Mouse (Mus musculus) inflammation-experienced regulatory T-cells, adult 16 weeks (primary cell): ENCODE data around the gene Gm3115. TPM values are rescaled to one million over a fixed set of nuclear protein-coding genes. Genes with fewer than 3 reads are reported as not detected.

Experiments used
- polyA plus RNA-seq: library from polyadenylated mRNA; unstranded; fragments of 100-300 nt; shearing (Covaris generic); gene quantifications from one replicate; pipeline ENCODE4 v1.2.1, GENCODE M21; 2017

Gene Gm3115
- 0.57 TPM for polyA plus RNA-seq

DNA sequence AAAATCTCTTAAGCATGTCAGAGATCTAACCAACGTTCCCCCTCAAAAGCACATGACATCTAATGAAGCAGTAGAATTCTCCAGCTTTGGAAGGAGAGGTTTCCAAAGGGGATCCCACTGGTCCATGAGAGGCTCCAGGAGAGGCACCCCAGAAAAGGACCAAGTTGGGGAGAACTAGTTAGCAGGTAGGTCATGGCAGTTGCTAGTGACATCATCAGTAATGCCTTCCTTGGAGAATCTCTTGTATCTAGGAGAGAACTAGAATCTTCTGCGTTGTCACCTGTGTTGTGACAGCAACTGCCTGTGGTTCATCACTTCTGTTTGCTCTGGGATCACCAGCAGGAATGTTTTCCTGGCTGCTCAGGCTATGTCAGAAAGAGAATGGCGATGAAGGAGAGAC lies at the start of gene Gm3115:
Gm3115 (plus strand) TSS at position 301 of the 400 bp plus-strand sequence.

DNA sequence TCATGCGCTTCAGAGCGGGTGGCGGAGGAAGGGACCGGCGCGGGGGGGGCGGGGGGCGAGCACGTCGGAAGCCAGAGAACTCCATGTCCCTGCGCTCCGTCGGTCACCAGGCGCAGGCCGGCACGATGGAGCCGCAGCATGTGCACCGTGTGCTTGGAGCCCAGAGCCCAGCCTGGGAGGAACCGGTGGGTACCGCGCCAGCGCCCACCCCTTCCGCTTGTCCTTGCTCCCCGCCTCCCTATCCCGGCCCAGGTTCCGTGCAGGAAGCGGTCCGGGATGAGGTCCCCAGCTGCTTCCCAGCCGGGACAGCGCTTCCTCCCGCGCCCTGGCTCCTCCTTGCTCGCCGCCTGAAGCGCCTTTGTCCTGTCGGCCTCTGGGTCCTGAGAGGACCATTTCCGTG lies 26.5 kb downstream of the Gm3115 start, which contains the start of gene Gm8108:
Gm8108 (plus strand) TSS at position 101 of the 400 bp plus-strand sequence.

Other genes with a start within 250 kb of the Gm3115 start
- not detected for gene Gm3033, start 237.9 kb upstream of the Gm3115 start, polyA plus RNA-seq
- not detected for gene Gm2916, start 199.9 kb upstream of the Gm3115 start, polyA plus RNA-seq
- gene Gm3029, start 152.4 kb upstream of the Gm3115 start, polyA plus RNA-seq, result not detected
- 0.85 TPM for gene Gm3095, start 120.6 kb upstream of the Gm3115 start, polyA plus RNA-seq
- gene Gm3099, start 85.7 kb upstream of the Gm3115 start, polyA plus RNA-seq, result not detected
- gene Gm5796, start 60.2 kb upstream of the Gm3115 start, polyA plus RNA-seq, result 2.8 TPM
- gene Gm8108, start 26.4 kb downstream of the Gm3115 start, polyA plus RNA-seq, result 2.6 TPM
- not detected for gene Gm3127, start 80.9 kb downstream of the Gm3115 start, polyA plus RNA-seq
- 2.8 TPM for gene Gm2974, start 98.5 kb downstream of the Gm3115 start, polyA plus RNA-seq
- gene Gm3138, start 165.5 kb downstream of the Gm3115 start, polyA plus RNA-seq, result not detected
- gene Gm3149, start 233.2 kb downstream of the Gm3115 start, polyA plus RNA-seq, result not detected